Comparison of ENCODE assay signal across 25 mouse cellular contexts in the genomic region with DNA sequence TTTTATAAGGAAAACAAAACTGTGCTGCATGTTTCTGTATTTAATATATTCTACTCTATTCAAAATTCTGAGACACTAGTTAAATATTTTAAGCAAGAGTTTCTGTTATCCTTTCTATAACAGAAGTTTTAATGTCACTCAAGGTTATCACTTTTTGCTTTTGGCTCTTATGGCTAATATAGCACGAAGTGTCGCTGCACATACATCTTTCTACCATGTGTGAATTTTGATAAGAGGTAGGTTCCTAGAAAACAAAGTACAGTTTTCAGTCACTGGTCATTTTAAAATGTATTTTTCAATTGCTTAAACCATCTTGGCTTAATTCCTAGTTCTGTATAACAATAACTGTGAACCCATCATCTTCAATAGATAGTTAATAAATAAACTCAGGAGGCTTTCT.
DNase-seq lines count a peak whose midpoint lies in the region; ATAC-seq and TF ChIP-seq lines count a peak whose summit lies in the region.
"Had no signal": no experiment of that assay in that cellular context is flagged by ENCODE, and none has a peak within 500 bp of the region (broad histone marks: within the 10 kb centered on the region; RNA-seq: fewer than 3 reads in every experiment).

No protein-coding gene starts in this region.

- no peak for TF ChIP-seq CTCF in MEL (IDR thresholded peaks at IDR 0.05 in 2 of 3, conservative IDR thresholded peaks at IDR 0.05 in 1 of 3; ENCODE audit: control insufficient read depth in 1 of 3, insufficient read depth in 1 of 3, low read depth in 2 of 3, low read length in 3 of 3, poor library complexity in 1 of 3, severe bottlenecking in 1 of 3)
- TF ChIP-seq CTCF in thymus, adult 2 months (IDR thresholded peaks at IDR 0.05; ENCODE audit: borderline replicate concordance, control insufficient read depth, extremely low read depth, insufficient read depth, low read length, poor library complexity) = no peak

- no peak overlapping the region for H3K9ac ChIP-seq in MEL (ENCODE audit: control insufficient read depth, low read depth, low read length, poor library complexity, severe bottlenecking)
- H3K9ac ChIP-seq in forebrain, embryonic 11.5 days (ENCODE audit: low read length) = no peak overlapping the region
- H3K9ac ChIP-seq: embryonic facial prominence, embryonic 13.5 days; forebrain, embryonic 12.5 days; hindbrain, embryonic 12.5 days; hindbrain, embryonic 15.5 days had no signal

- no peaks in the 10 kb centered on the region for H3K4me1 ChIP-seq in MEL (ENCODE audit: control insufficient read depth in 1 of 2, insufficient read depth in 2 of 2, low read length in 2 of 2)
- H3K4me1 ChIP-seq in forebrain, embryonic 11.5 days (replicated peaks; ENCODE audit: control insufficient read depth, insufficient read depth, low read length) = no peaks in the 10 kb centered on the region
- H3K4me1 ChIP-seq in thymus, adult 2 months (replicated peaks; ENCODE audit: control insufficient read depth, insufficient read depth, low read length) = no peaks in the 10 kb centered on the region
- H3K4me1 ChIP-seq: embryonic facial prominence, embryonic 10.5 days; embryonic facial prominence, embryonic 13.5 days; forebrain, embryonic 12.5 days; hindbrain, embryonic 12.5 days; hindbrain, embryonic 15.5 days had no signal

- H3K27me3 ChIP-seq in MEL (ENCODE audit: control insufficient read depth in 1 of 2, insufficient read depth in 2 of 2, low read length in 2 of 2) = no peaks in the 10 kb centered on the region
- no peaks in the 10 kb centered on the region for H3K27me3 ChIP-seq in forebrain, embryonic 11.5 days (ENCODE audit: control insufficient read depth, insufficient read depth, low read length)
- H3K27me3 ChIP-seq in thymus, adult 2 months (ENCODE audit: control insufficient read depth, insufficient read depth, low read length) = no peaks in the 10 kb centered on the region
- H3K27me3 ChIP-seq: embryonic facial prominence, embryonic 13.5 days; forebrain, embryonic 12.5 days; hindbrain, embryonic 12.5 days; hindbrain, embryonic 15.5 days had no signal

- 93% methylated on average over 2 of the region's 2 CpGs for WGBS in forebrain, embryonic 11.5 days
- 96% methylated on average over 2 of the region's 2 CpGs for WGBS in thymus, adult 2 months

- no peaks in the 10 kb centered on the region for H3K9me3 ChIP-seq in MEL (replicated peaks; ENCODE audit: insufficient read depth, low read length)
- H3K9me3 ChIP-seq in forebrain, embryonic 11.5 days (ENCODE audit: control insufficient read depth, low read length) = no peaks in the 10 kb centered on the region
- H3K9me3 ChIP-seq: embryonic facial prominence, embryonic 10.5 days; embryonic facial prominence, embryonic 13.5 days; forebrain, embryonic 12.5 days; hindbrain, embryonic 12.5 days; hindbrain, embryonic 15.5 days had no signal

- no peak for TF ChIP-seq POLR2A in MEL (IDR thresholded peaks at IDR 0.05; ENCODE audit: control insufficient read depth in 1 of 2, insufficient read depth in 1 of 2, low read depth in 1 of 2, low read length in 2 of 2, poor library complexity in 1 of 2)
- TF ChIP-seq POLR2A in thymus, adult 2 months (IDR thresholded peaks at IDR 0.05; ENCODE audit: control insufficient read depth, extremely low read depth, insufficient read depth, low read length, poor library complexity) = no peak

- no peak overlapping the region for H3K4me2 ChIP-seq in forebrain, embryonic 11.5 days (ENCODE audit: low read depth, low read length, severe bottlenecking)
- H3K4me2 ChIP-seq: embryonic facial prominence, embryonic 13.5 days; forebrain, embryonic 12.5 days; heart, embryonic 11.5 days; hindbrain, embryonic 12.5 days; hindbrain, embryonic 15.5 days had no signal

- H3K27ac ChIP-seq in MEL (ENCODE audit: control insufficient read depth, low read depth, low read length) = no peak overlapping the region
- H3K27ac ChIP-seq in forebrain, embryonic 11.5 days (ENCODE audit: low read depth, low read length) = no peak overlapping the region
- no peak overlapping the region for H3K27ac ChIP-seq in thymus, adult 2 months (ENCODE audit: control insufficient read depth, insufficient read depth, low read length)
- H3K27ac ChIP-seq: embryonic facial prominence, embryonic 10.5 days; embryonic facial prominence, embryonic 13.5 days; forebrain, embryonic 12.5 days; gastrocnemius, adult 2 months; hindbrain, embryonic 12.5 days; hindbrain, embryonic 15.5 days had no signal

- H3K79me2 ChIP-seq in MEL (ENCODE audit: control insufficient read depth, insufficient read depth, low read length, poor library complexity) = no peaks in the 10 kb centered on the region

- H3K4me3 ChIP-seq in MEL (ENCODE audit: control insufficient read depth in 1 of 2, insufficient read depth in 1 of 2, low read depth in 2 of 2, low read length in 2 of 2) = no peak overlapping the region
- no peak overlapping the region for H3K4me3 ChIP-seq in forebrain, embryonic 11.5 days (ENCODE audit: low read depth, low read length)
- H3K4me3 ChIP-seq in thymus, adult 2 months (ENCODE audit: control insufficient read depth, insufficient read depth, low read length) = no peak overlapping the region
- H3K4me3 ChIP-seq: embryonic facial prominence, embryonic 10.5 days; embryonic facial prominence, embryonic 13.5 days; forebrain, embryonic 12.5 days; gastrocnemius, adult 2 months; hindbrain, embryonic 12.5 days; hindbrain, embryonic 15.5 days had no signal

- H3K36me3 ChIP-seq in MEL (ENCODE audit: control insufficient read depth in 1 of 2, insufficient read depth in 2 of 2, low read length in 2 of 2) = no peaks in the 10 kb centered on the region
- H3K36me3 ChIP-seq in forebrain, embryonic 11.5 days (ENCODE audit: control insufficient read depth, insufficient read depth, low read length) = no peaks in the 10 kb centered on the region
- no peaks in the 10 kb centered on the region for H3K36me3 ChIP-seq in thymus, adult 2 months (ENCODE audit: control insufficient read depth, insufficient read depth, low read length)
- H3K36me3 ChIP-seq: embryonic facial prominence, embryonic 10.5 days; embryonic facial prominence, embryonic 13.5 days; forebrain, embryonic 12.5 days; hindbrain, embryonic 12.5 days; hindbrain, embryonic 15.5 days had no signal

- ATAC-seq in erythroid progenitor cell, adult 5-6 weeks (replicated peaks; ENCODE audit: low FRiP score, poor library complexity, severe bottlenecking) = peak; percentile 83
- ATAC-seq in megakaryocyte-erythroid progenitor cell, adult 5-6 weeks (replicated peaks; ENCODE audit: low FRiP score, low TSS enrichment, poor library complexity, severe bottlenecking) = peak; percentile 92
- ATAC-seq in forebrain, embryonic 11.5 days (replicated peaks; ENCODE audit: low FRiP score) = no peak
- ATAC-seq: CD4-positive, CD25-positive, alpha-beta regulatory T cell, adult 4 months; forebrain, embryonic 16.5 days; Patski had no signal

- peak; percentile 35 to 64; a peak in 3 of 4 replicates for TF ChIP-seq EP300 in MEL (IDR thresholded peaks at IDR 0.05; ENCODE audit: low read depth in 1 of 2, low read length in 2 of 2)

- TF ChIP-seq RAD21 in MEL (IDR thresholded peaks at IDR 0.05; ENCODE audit: low read depth, low read length) = no peak

- DNase-seq in MEL (ENCODE audit: low read depth, low spot score) (peak; percentile 14), MEL-GATA-1-ER (ENCODE audit: extremely low read depth, low read depth) (peak; percentile 46)
- DNase-seq in forebrain, embryonic 11.5 days (ENCODE audit: low spot score) = no peak
- no peak for DNase-seq in thymus, adult 2 months
- DNase-seq: adrenal gland, postnatal 10 days; adrenal gland, postnatal 36 days; cerebellum, adult 11 months; cerebellum, adult 2 months; cerebellum, adult 9-11 months; cerebellum, postnatal 36 days; embryo, embryonic 11 days; gastrocnemius, adult 2 months; gastrocnemius, postnatal 14 days; heart, adult 11 months had no signal

TF ChIP-seq in MEL, 35 proteins besides CTCF, POLR2A, EP300 and RAD21:
- TF ChIP-seq ZC3H11A (IDR thresholded peaks at IDR 0.05; ENCODE audit: low read depth, low read length) (no peak), ZKSCAN1 (IDR thresholded peaks at IDR 0.05; ENCODE audit: low read depth, low read length) (no peak), GATA1 (IDR thresholded peaks at IDR 0.05; ENCODE audit: low read depth, low read length) (peak; percentile 36; the same call in 1 of the 2 replicates), TCF12 (IDR thresholded peaks at IDR 0.05; ENCODE audit: low read depth, low read length) (peak; percentile 27; the same call in 1 of the 2 replicates), E2F4 (IDR thresholded peaks at IDR 0.05; ENCODE audit: borderline replicate concordance, low read depth, low read length) (no peak)

Comparison
In these comparisons a context has a peak if more than half of its experiments do, and no peak if none do; other contexts are left out.
1. DNase-seq: peak in MEL (single experiment) and MEL-GATA-1-ER (single experiment); none in forebrain, embryonic 11.5 days (single experiment) and thymus, adult 2 months (single experiment).